Mouse (Mus musculus): Measurements from ENCODE around the gene Olfr1086.
"Not testable (repeated sequence)": the region's sequence is repeated elsewhere in the genome, so short reads cannot be mapped to it uniquely, and the experiment has no call there.

Olfr1086 gene

GRCm38 (mm10) chr2:86679992-86680391 is at the start of gene Olfr1086:
Gene Olfr1086 (minus strand): TSS chr2:86680092.
- in situ Hi-C loops (cut with MboI, MseI) = no loop called here

GRCm38 (mm10) chr2:86698295-86698694 is 18.4 kb upstream of the Olfr1086 start, which contains the start of gene Olfr1087:
Gene Olfr1087 (minus strand): TSS chr2:86698395.
- in situ Hi-C loops (cut with MboI, MseI) = no loop called here

GRCm38 (mm10) chr2:86661919-86662318 is 18.0 kb downstream of the Olfr1086 start, which contains the start of gene Olfr1085:
Gene Olfr1085 (minus strand): TSS chr2:86662019.
- in situ Hi-C loops (cut with MboI, MseI) = loop anchor here in 1 of 2 experiments (10.0 kb wide), 1 partner anchor 1953 kb away; no protein-coding TSS in a partner anchor

DNA sequence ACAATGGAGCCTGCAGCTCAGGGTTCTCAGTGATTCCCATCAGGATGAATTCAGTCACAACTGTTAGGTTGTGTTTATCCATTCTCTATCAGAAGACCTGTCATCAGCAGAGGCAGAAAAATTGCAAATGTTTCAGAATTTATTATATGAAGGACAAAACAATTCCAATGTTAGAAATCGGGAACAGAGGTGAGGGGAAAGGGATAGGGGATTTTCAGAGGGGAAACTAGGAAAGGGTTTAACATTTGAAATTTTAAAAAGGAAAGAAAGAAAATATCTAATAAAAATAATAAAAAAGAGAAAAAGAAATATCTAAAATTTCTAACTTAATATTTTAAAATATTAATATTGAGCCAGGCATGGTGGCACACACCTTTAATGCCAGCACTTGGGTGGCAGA is 40.3 kb downstream of the Olfr1086 start, which contains the start of gene Olfr1084:
Gene Olfr1084 (minus strand): TSS at position 101 of the 400 bp plus-strand sequence.
- in situ Hi-C loops (cut with MboI, MseI) = not testable (repeated sequence)
